Mouse (Mus musculus) MEL (cell line): ENCODE data around the gene Dag1. TPM values are rescaled to one million over a fixed set of nuclear protein-coding genes. Genes with fewer than 3 reads are reported as not detected.

ENCODE experiments used
- DNase-seq: peaks from one replicate; pipeline ENCODE4 v3.0.0; 2011; ENCODE audit warnings: low read depth, low spot score
- H3K27ac ChIP-seq: 2 replicates; pipeline ENCODE4 v1.5.1; 2012; ENCODE audit warnings: low read depth, mild to moderate bottlenecking, control low read depth, low read length, moderate library complexity; ENCODE audit not compliant: control insufficient read depth
- H3K27me3 ChIP-seq, 2 experiments: fragments of 150-350 bp in 1 of 2; sonication (generic) in 1 of 2; 2 replicates each; pipeline ENCODE4 v1.6.1; 2012; ENCODE audit warnings: low read length in 2 of 2, mild to moderate bottlenecking in 2 of 2, improper control_type of control experiment in 1 of 2, moderate library complexity in 1 of 2; ENCODE audit not compliant: insufficient read depth in 2 of 2, control insufficient read depth in 1 of 2
- H3K36me3 ChIP-seq, 2 experiments: 2 replicates each; pipeline ENCODE4 v1.6.1; 2012 to 2014; ENCODE audit warnings: low read length in 2 of 2, improper control_type of control experiment in 1 of 2, inconsistent platforms in 1 of 2, mild to moderate bottlenecking in 1 of 2; ENCODE audit not compliant: insufficient read depth in 2 of 2, control insufficient read depth in 1 of 2
- H3K4me1 ChIP-seq, 2 experiments: fragments of 150-350 bp in 1 of 2; sonication (generic) in 1 of 2; 2 replicates each; pipeline ENCODE4 v1.6.1; 2012; ENCODE audit warnings: low read length in 2 of 2, improper control_type of control experiment in 1 of 2, mild to moderate bottlenecking in 1 of 2; ENCODE audit not compliant: insufficient read depth in 2 of 2, control insufficient read depth in 1 of 2
- H3K4me3 ChIP-seq, 2 experiments: fragments of 150-350 bp in 1 of 2; sonication (generic) in 1 of 2; 2 replicates each; pipeline ENCODE4 v1.5.1; 2012; ENCODE audit warnings: low read depth in 2 of 2, low read length in 2 of 2, mild to moderate bottlenecking in 2 of 2, moderate library complexity in 2 of 2, control low read depth in 1 of 2, improper control_type of control experiment in 1 of 2; ENCODE audit not compliant: control insufficient read depth in 1 of 2, insufficient read depth in 1 of 2
- H3K79me2 ChIP-seq: 2 replicates; pipeline ENCODE4 v1.6.1; 2012; ENCODE audit warnings: mild to moderate bottlenecking, low read length, moderate library complexity; ENCODE audit not compliant: control insufficient read depth, poor library complexity, insufficient read depth
- H3K9ac ChIP-seq: 2 replicates; pipeline ENCODE4 v1.6.1; 2012; ENCODE audit warnings: low read depth, mild to moderate bottlenecking, control low read depth, low read length, moderate library complexity; ENCODE audit not compliant: control insufficient read depth, poor library complexity, severe bottlenecking
- H3K9me3 ChIP-seq: fragments of 150-350 bp; sonication (generic); replicated peaks from 2 replicates; pipeline ENCODE4 v1.6.1; 2012; ENCODE audit warnings: mild to moderate bottlenecking, low read length, improper control_type of control experiment, moderate library complexity; ENCODE audit not compliant: insufficient read depth
- CTCF ChIP-seq, 3 experiments: IDR thresholded peaks in 2 of 3; conservative IDR thresholded peaks in 1 of 3; 2 replicates each; pipeline ENCODE4 v1.5.1; 2011 to 2012; ENCODE audit warnings: low read length in 3 of 3, low read depth in 2 of 3, mild to moderate bottlenecking in 2 of 3, improper control_type of control experiment in 1 of 3, inconsistent platforms in 1 of 3, mixed read lengths in 1 of 3, moderate library complexity in 1 of 3; ENCODE audit not compliant: control insufficient read depth in 1 of 3, insufficient read depth in 1 of 3, poor library complexity in 1 of 3, severe bottlenecking in 1 of 3
- ELF1 ChIP-seq: IDR thresholded peaks from 2 replicates; pipeline ENCODE4 v1.6.1; 2014; ENCODE audit warnings: low read depth, mild to moderate bottlenecking, inconsistent platforms, low read length, improper control_type of control experiment, moderate library complexity
- ETS1 ChIP-seq: IDR thresholded peaks from 2 replicates; pipeline ENCODE4 v1.6.1; 2012; ENCODE audit warnings: low read depth, mild to moderate bottlenecking, inconsistent platforms, low read length, improper control_type of control experiment, moderate library complexity
- MAFK ChIP-seq: IDR thresholded peaks from 2 replicates; pipeline ENCODE4 v1.6.1; 2011; ENCODE audit warnings: low read depth, mild to moderate bottlenecking, low read length, improper control_type of control experiment, borderline replicate concordance
- MAX ChIP-seq: IDR thresholded peaks from 2 replicates; pipeline ENCODE4 v1.6.1; 2011; ENCODE audit warnings: low read length, improper control_type of control experiment
- MAZ ChIP-seq: IDR thresholded peaks from 2 replicates; pipeline ENCODE4 v1.6.1; 2012; ENCODE audit warnings: low read depth, mild to moderate bottlenecking, inconsistent platforms, low read length, improper control_type of control experiment
- MEF2A ChIP-seq: IDR thresholded peaks from 2 replicates; pipeline ENCODE4 v1.6.1; 2014; ENCODE audit warnings: low read depth, mild to moderate bottlenecking, inconsistent platforms, low read length, improper control_type of control experiment; ENCODE audit not compliant: poor library complexity, insufficient replicate concordance, severe bottlenecking; ENCODE audit errors: extremely low read depth
- MYB ChIP-seq: IDR thresholded peaks from 2 replicates; pipeline ENCODE4 v1.6.1; 2011; ENCODE audit warnings: mild to moderate bottlenecking, low read depth, low read length, improper control_type of control experiment
- MYC ChIP-seq: IDR thresholded peaks from 2 replicates; pipeline ENCODE4 v1.6.1; 2011; ENCODE audit warnings: low read depth, mild to moderate bottlenecking, low read length, improper control_type of control experiment, moderate library complexity
- NRF1 ChIP-seq: IDR thresholded peaks from 2 replicates; pipeline ENCODE4 v1.6.1; 2014; ENCODE audit warnings: low read depth, mild to moderate bottlenecking, inconsistent platforms, low read length, improper control_type of control experiment, moderate library complexity; ENCODE audit not compliant: poor library complexity, insufficient read depth, severe bottlenecking
- POLR2A ChIP-seq, 2 experiments: IDR thresholded peaks; 2 replicates each; pipeline ENCODE4 v1.6.1; 2011 to 2012; ENCODE audit warnings: low read length in 2 of 2, mild to moderate bottlenecking in 2 of 2, control low read depth in 1 of 2, improper control_type of control experiment in 1 of 2, low read depth in 1 of 2, moderate library complexity in 1 of 2; ENCODE audit not compliant: control insufficient read depth in 1 of 2, insufficient read depth in 1 of 2, poor library complexity in 1 of 2
- POLR2AphosphoS2 ChIP-seq: IDR thresholded peaks from 2 replicates; pipeline ENCODE4 v1.6.1; 2011; ENCODE audit warnings: low read length, improper control_type of control experiment
- TAL1 ChIP-seq: IDR thresholded peaks from 2 replicates; pipeline ENCODE4 v1.6.1; 2012; ENCODE audit warnings: mild to moderate bottlenecking, inconsistent platforms, low read length, moderate library complexity, mixed read lengths
- TCF12 ChIP-seq: IDR thresholded peaks from 2 replicates; pipeline ENCODE4 v1.6.1; 2014; ENCODE audit warnings: low read depth, mild to moderate bottlenecking, inconsistent platforms, low read length, improper control_type of control experiment, moderate library complexity
- USF2 ChIP-seq, 2 experiments: IDR thresholded peaks; 2 replicates each; pipeline ENCODE4 v1.6.1; 2011 to 2012; ENCODE audit warnings: improper control_type of control experiment in 2 of 2, low read length in 2 of 2, borderline replicate concordance in 1 of 2, inconsistent platforms in 1 of 2, low read depth in 1 of 2, mild to moderate bottlenecking in 1 of 2; ENCODE audit not compliant: insufficient read depth in 1 of 2
- ZC3H11A ChIP-seq: IDR thresholded peaks from 2 replicates; pipeline ENCODE4 v1.6.1; 2012; ENCODE audit warnings: low read depth, mild to moderate bottlenecking, inconsistent platforms, low read length, improper control_type of control experiment
- ZMIZ1 ChIP-seq: IDR thresholded peaks from 2 replicates; pipeline ENCODE4 v1.6.1; 2012; ENCODE audit warnings: low read depth, mild to moderate bottlenecking, inconsistent platforms, low read length, improper control_type of control experiment, moderate library complexity
- ZNF384 ChIP-seq: IDR thresholded peaks from 2 replicates; pipeline ENCODE4 v1.6.1; 2012; ENCODE audit warnings: low read depth, mild to moderate bottlenecking, inconsistent platforms, low read length, improper control_type of control experiment
- polyA plus RNA-seq, 2 experiments: library from polyadenylated mRNA; stranded (reverse) in 1 of 2; unstranded in 1 of 2; fragments of >175 nt in 1 of 2; fragments of >200 nt in 1 of 2; gene quantifications; 2 replicates each; pipeline versions ENCODE4 v1.2.1 to v1.2.4; 2012; ENCODE audit warnings: low replicate concordance in 2 of 2, low read depth in 1 of 2; ENCODE audit not compliant: insufficient read length in 2 of 2, insufficient read depth in 1 of 2, missing spikeins in 1 of 2
- total RNA-seq: library from RNA; depleted of rRNA; stranded (reverse); fragments of 300-350 nt; gene quantifications from 2 replicates; pipeline ENCODE4 v1.2.3, GENCODE M21; 2012

Gene Dag1
- total and polyA plus RNA-seq, 3 experiments = 7.8 to 27.6 TPM; not detected in 1

- Histone ChIP-seq H3K27ac (no peak overlapping the region), H3K9ac (no peak overlapping the region), H3K27me3 (no peaks in the 10 kb centered on the region), H3K79me2 (no peaks in the 10 kb centered on the region; the same call in 1 of the 2 replicates), H3K36me3 (peaks cover 0 to 3% of the 10 kb centered on the region in 2 experiments; a peak in 3 of 4 replicates), H3K4me3 (no peak overlapping the region), H3K4me1 (no peaks in the 10 kb centered on the region), H3K9me3 (no peaks in the 10 kb centered on the region)
- no peak for DNase-seq
- TF ChIP-seq MYC = no peak
- no peak for TF ChIP-seq ETS1
- no peak for TF ChIP-seq POLR2A (IDR thresholded peaks at IDR 0.05; ENCODE audit: control insufficient read depth in 1 of 2, insufficient read depth in 1 of 2, low read depth in 1 of 2, low read length in 2 of 2, poor library complexity in 1 of 2)
- no peak for TF ChIP-seq MAFK
- no peak for TF ChIP-seq MEF2A
- TF ChIP-seq POLR2AphosphoS2 = no peak
- no peak for TF ChIP-seq ZMIZ1
- no peak for TF ChIP-seq NRF1
- TF ChIP-seq MAX = no peak
- no peak for TF ChIP-seq ZNF384
- TF ChIP-seq TCF12 = no peak
- TF ChIP-seq CTCF (IDR thresholded peaks at IDR 0.05 in 2 of 3, conservative IDR thresholded peaks at IDR 0.05 in 1 of 3; ENCODE audit: control insufficient read depth in 1 of 3, insufficient read depth in 1 of 3, low read depth in 2 of 3, low read length in 3 of 3, poor library complexity in 1 of 3, severe bottlenecking in 1 of 3) = no peak
- no peak for TF ChIP-seq MAZ
- TF ChIP-seq ZC3H11A = no peak
- TF ChIP-seq USF2 (IDR thresholded peaks at IDR 0.05; ENCODE audit: borderline replicate concordance in 1 of 2, insufficient read depth in 1 of 2, low read depth in 1 of 2, low read length in 2 of 2) = no peak
These were observed 46.4 kb downstream of the Dag1 start for GRCm38 (mm10) chr9:108217406-108217805.

- Histone ChIP-seq H3K27ac (no peak overlapping the region), H3K9ac (no peak overlapping the region), H3K9me3 (no peaks in the 10 kb centered on the region), H3K79me2 (no peaks in the 10 kb centered on the region), H3K36me3 (peaks cover 0 to 3% of the 10 kb centered on the region in 2 experiments; a peak in 2 of 4 replicates), H3K27me3 (no peaks in the 10 kb centered on the region), H3K4me3 (no peak overlapping the region), H3K4me1 (no peaks in the 10 kb centered on the region)
- TF ChIP-seq ELF1 = no peak
- no peak for TF ChIP-seq MYB
- no peak for TF ChIP-seq TAL1
- TF ChIP-seq TCF12 = no peak
- DNase-seq = no peak
These were observed 50.7 kb downstream of the Dag1 start for GRCm38 (mm10) chr9:108213105-108213504.
